Mouse (Mus musculus): ENCODE results near the gene Rimbp3. TPM values are rescaled to one million over a fixed set of nuclear protein-coding genes. Genes with fewer than 3 reads are reported as not detected.

Rimbp3 gene
- total and polyA plus RNA-seq, 2 experiments from 2014 or later = 1.3 to 4.3 TPM

GRCm38 (mm10) chr16:17254005-17254597 is 45.7 kb downstream of the Rimbp3 start:
- Histone ChIP-seq H3K27ac (0 out of 2 replicates have a peak overlapping the region, but pooled peaks have one; percentile 11), H3K27me3 (ENCODE audit: insufficient read depth, low read length) (no peaks in the 10 kb centered on the region), H3K4me1 (ENCODE audit: insufficient read depth, low read length) (peaks cover 7% of the 10 kb centered on the region), H3K4me3 (ENCODE audit: low read length) (no peak overlapping the region), H3K9me3 (ENCODE audit: low read length) (no peaks in the 10 kb centered on the region), H3K9ac (replicated peaks; ENCODE audit: low read length) (no peak overlapping the region), H3K4me2 (ENCODE audit: low read depth, low read length) (no peak overlapping the region), H3K36me3 (ENCODE audit: insufficient read depth, low read length) (peaks cover 21% of the 10 kb centered on the region)
- WGBS = 19% methylated on average over 4 of the region's 4 CpGs
- no peak for TF ChIP-seq CTCF (IDR thresholded peaks at IDR 0.05; ENCODE audit: low read depth)
- no peak for ATAC-seq
- no peak for DNase-seq (ENCODE audit: low spot score)

GRCm38 (mm10) chr16:17255270-17255669 is 46.9 kb downstream of the Rimbp3 start:
- H3K27me3 ChIP-seq (ENCODE audit: insufficient read depth, low read length) = no peaks in the 10 kb centered on the region

DNA sequence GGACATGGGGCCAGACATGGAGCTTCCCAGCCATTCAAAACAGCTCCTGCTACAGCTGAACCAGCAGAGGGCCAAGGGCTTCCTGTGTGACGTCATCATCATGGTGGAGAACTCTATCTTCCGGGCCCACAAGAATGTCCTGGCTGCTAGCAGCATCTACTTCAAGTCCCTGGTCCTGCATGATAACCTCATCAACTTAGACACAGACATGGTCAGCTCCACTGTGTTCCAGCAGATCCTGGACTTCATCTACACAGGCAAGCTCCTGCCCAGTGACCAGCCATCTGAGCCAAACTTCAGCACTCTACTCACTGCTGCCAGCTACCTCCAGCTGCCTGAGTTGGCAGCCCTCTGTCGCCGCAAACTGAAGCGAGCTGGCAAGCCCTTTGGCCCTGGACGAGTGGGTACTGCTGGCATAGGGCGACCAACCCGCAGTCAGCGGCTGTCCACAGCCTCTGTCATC is 49.0 kb downstream of the Rimbp3 start:
- Histone ChIP-seq H3K36me3 (ENCODE audit: insufficient read depth, low read length) (peaks cover 31% of the 10 kb centered on the region), H3K27ac (no peak overlapping the region), H3K4me1 (ENCODE audit: insufficient read depth, low read length) (peaks cover 7% of the 10 kb centered on the region; the same call in 1 of the 2 replicates), H3K4me2 (ENCODE audit: low read depth, low read length) (no peak overlapping the region), H3K4me3 (ENCODE audit: low read length) (no peak overlapping the region), H3K9me3 (ENCODE audit: low read length) (no peaks in the 10 kb centered on the region), H3K9ac (replicated peaks; ENCODE audit: low read length) (no peak overlapping the region), H3K27me3 (ENCODE audit: insufficient read depth, low read length) (no peaks in the 10 kb centered on the region)
- TF ChIP-seq CTCF (IDR thresholded peaks at IDR 0.05; ENCODE audit: low read depth) = peak; percentile 35
- peak; percentile 71 for ATAC-seq
- WGBS = 54% methylated on average over 9 of the region's 9 CpGs
- DNase-seq (ENCODE audit: low spot score) = peak; percentile 73

More at GRCm38 (mm10) chr16:17255270-17255669, 46.9 kb downstream of the Rimbp3 start:
- 84% methylated on average over 2 of the region's 2 CpGs for WGBS
- Histone ChIP-seq H3K9me3 (ENCODE audit: low read length) (no peaks in the 10 kb centered on the region), H3K9ac (replicated peaks; ENCODE audit: low read length) (no peak overlapping the region), H3K27ac (no peak overlapping the region), H3K4me3 (ENCODE audit: low read length) (no peak overlapping the region), H3K4me2 (ENCODE audit: low read depth, low read length) (no peak overlapping the region), H3K4me1 (ENCODE audit: insufficient read depth, low read length) (peaks cover 7% of the 10 kb centered on the region), H3K36me3 (ENCODE audit: insufficient read depth, low read length) (peaks cover 24% of the 10 kb centered on the region)
- no peak for DNase-seq (ENCODE audit: low spot score)
- ATAC-seq = no peak
- TF ChIP-seq CTCF (IDR thresholded peaks at IDR 0.05; ENCODE audit: low read depth) = no peak

- Histone ChIP-seq H3K36me3 (ENCODE audit: insufficient read depth, low read length) (peaks cover 31% of the 10 kb centered on the region), H3K4me2 (ENCODE audit: low read depth, low read length) (no peak overlapping the region), H3K27ac (no peak overlapping the region), H3K9ac (replicated peaks; ENCODE audit: low read length) (no peak overlapping the region), H3K9me3 (ENCODE audit: low read length) (no peaks in the 10 kb centered on the region), H3K4me1 (ENCODE audit: insufficient read depth, low read length) (peaks cover 4% of the 10 kb centered on the region; the same call in 1 of the 2 replicates), H3K4me3 (ENCODE audit: low read length) (no peak overlapping the region), H3K27me3 (ENCODE audit: insufficient read depth, low read length) (no peaks in the 10 kb centered on the region)
- ATAC-seq = no peak
- TF ChIP-seq CTCF (IDR thresholded peaks at IDR 0.05; ENCODE audit: low read depth) = no peak
- no peak for DNase-seq (ENCODE audit: low spot score)
- 90% methylated on average over 12 of the region's 12 CpGs for WGBS
Measured at GRCm38 (mm10) chr16:17258917-17259316, 50.5 kb downstream of the Rimbp3 start.

- DNase-seq (ENCODE audit: low spot score) (no peak), ATAC-seq (no peak)
- Histone ChIP-seq H3K4me2 (ENCODE audit: low read depth, low read length) (no peak overlapping the region), H3K36me3 (ENCODE audit: insufficient read depth, low read length) (peaks cover 24% of the 10 kb centered on the region), H3K27me3 (ENCODE audit: insufficient read depth, low read length) (no peaks in the 10 kb centered on the region), H3K9ac (replicated peaks; ENCODE audit: low read length) (no peak overlapping the region), H3K4me3 (ENCODE audit: low read length) (no peak overlapping the region), H3K9me3 (ENCODE audit: low read length) (no peaks in the 10 kb centered on the region), H3K27ac (no peak overlapping the region), H3K4me1 (ENCODE audit: insufficient read depth, low read length) (no peaks in the 10 kb centered on the region)
- no peak for TF ChIP-seq CTCF (IDR thresholded peaks at IDR 0.05; ENCODE audit: low read depth)
- WGBS = 94% methylated on average over 1 of the region's 1 CpGs
Measured at GRCm38 (mm10) chr16:17261341-17261740, 52.9 kb downstream of the Rimbp3 start.

Other genes starting within 250 kb of the Rimbp3 start
- 202 and 204 TPM in 2 replicates for gene Mapk1, start 225.2 kb upstream of the Rimbp3 start, total RNA-seq (2014; rRNA removed)
- gene Mapk1, start 225.2 kb upstream of the Rimbp3 start, polyA plus RNA-seq (2015; fragmentation: Nextera tagmentation; extraction: Ambion mirVana) = 156 and 178 TPM in 2 replicates
- gene Ypel1, start 138.9 kb upstream of the Rimbp3 start, total RNA-seq (2014; rRNA removed) = 39.8 and 41.9 TPM in 2 replicates
- 66.3 and 66.8 TPM in 2 replicates for gene Ypel1, start 138.9 kb upstream of the Rimbp3 start, polyA plus RNA-seq (2015; fragmentation: Nextera tagmentation; extraction: Ambion mirVana)
- gene Ppil2, start 97.3 kb upstream of the Rimbp3 start, total RNA-seq (2014; rRNA removed) = 93.7 and 98.4 TPM in 2 replicates
- gene Ppil2, start 97.3 kb upstream of the Rimbp3 start, polyA plus RNA-seq (2015; fragmentation: Nextera tagmentation; extraction: Ambion mirVana) = 102 and 106 TPM in 2 replicates
- gene 2610318N02Rik, start 83.4 kb upstream of the Rimbp3 start, total RNA-seq (2014; rRNA removed) = 4.2 and 6.8 TPM in 2 replicates
- 8.2 and 9.5 TPM in 2 replicates for gene 2610318N02Rik, start 83.4 kb upstream of the Rimbp3 start, polyA plus RNA-seq (2015; fragmentation: Nextera tagmentation; extraction: Ambion mirVana)
- gene Sdf2l1, start 76.2 kb upstream of the Rimbp3 start, total RNA-seq (2014; rRNA removed) = 15.3 and 20.9 TPM in 2 replicates
- gene Sdf2l1, start 76.2 kb upstream of the Rimbp3 start, polyA plus RNA-seq (2015; fragmentation: Nextera tagmentation; extraction: Ambion mirVana) = 18.4 and 19.7 TPM in 2 replicates
- 72.4 and 78.5 TPM in 2 replicates for gene Ydjc, start 64.0 kb upstream of the Rimbp3 start, total RNA-seq (2014; rRNA removed)
- gene Ydjc, start 64.0 kb upstream of the Rimbp3 start, polyA plus RNA-seq (2015; fragmentation: Nextera tagmentation; extraction: Ambion mirVana) = 41.3 and 43.9 TPM in 2 replicates
- 7.2 and 8.8 TPM in 2 replicates for gene Ccdc116, start 61.4 kb upstream of the Rimbp3 start, total RNA-seq (2014; rRNA removed)
- 2.8 and 3.5 TPM in 2 replicates for gene Ccdc116, start 61.4 kb upstream of the Rimbp3 start, polyA plus RNA-seq (2015; fragmentation: Nextera tagmentation; extraction: Ambion mirVana)
- gene Ube2l3, start 6.0 kb upstream of the Rimbp3 start, total RNA-seq (2014; rRNA removed) = 82.7 and 93.6 TPM in 2 replicates
- 325 and 326 TPM in 2 replicates for gene Ube2l3, start 6.0 kb upstream of the Rimbp3 start, polyA plus RNA-seq (2015; fragmentation: Nextera tagmentation; extraction: Ambion mirVana)
- gene Hic2, start 25.0 kb downstream of the Rimbp3 start, total RNA-seq (2014; rRNA removed) = 10.0 and 13.1 TPM in 2 replicates
- 4.7 and 5.1 TPM in 2 replicates for gene Hic2, start 25.0 kb downstream of the Rimbp3 start, polyA plus RNA-seq (2015; fragmentation: Nextera tagmentation; extraction: Ambion mirVana)
- gene Tmem191c, start 67.5 kb downstream of the Rimbp3 start, total RNA-seq (2014; rRNA removed) = 65.0 and 76.9 TPM in 2 replicates
- 112 and 125 TPM in 2 replicates for gene Tmem191c, start 67.5 kb downstream of the Rimbp3 start, polyA plus RNA-seq (2015; fragmentation: Nextera tagmentation; extraction: Ambion mirVana)
- 3.5 and 4.2 TPM in 2 replicates for gene Serpind1, start 122.8 kb downstream of the Rimbp3 start, total RNA-seq (2014; rRNA removed)
- 9.9 and 10.3 TPM in 2 replicates for gene Serpind1, start 122.8 kb downstream of the Rimbp3 start, polyA plus RNA-seq (2015; fragmentation: Nextera tagmentation; extraction: Ambion mirVana)
- 28.1 and 30.0 TPM in 2 replicates for gene Snap29, start 197.4 kb downstream of the Rimbp3 start, total RNA-seq (2014; rRNA removed)
- gene Snap29, start 197.4 kb downstream of the Rimbp3 start, polyA plus RNA-seq (2015; fragmentation: Nextera tagmentation; extraction: Ambion mirVana) = 14.5 and 15.6 TPM in 2 replicates
- gene Pi4ka, start 197.7 kb downstream of the Rimbp3 start, total RNA-seq (2014; rRNA removed) = 111 and 154 TPM in 2 replicates
- 45.5 and 47.7 TPM in 2 replicates for gene Pi4ka, start 197.7 kb downstream of the Rimbp3 start, polyA plus RNA-seq (2015; fragmentation: Nextera tagmentation; extraction: Ambion mirVana)
- gene Crkl, start 243.4 kb downstream of the Rimbp3 start, total RNA-seq (2014; rRNA removed) = 74.8 and 83.1 TPM in 2 replicates
- 54.9 and 68.7 TPM in 2 replicates for gene Crkl, start 243.4 kb downstream of the Rimbp3 start, polyA plus RNA-seq (2015; fragmentation: Nextera tagmentation; extraction: Ambion mirVana)